Mouse (Mus musculus) hindbrain, embryonic 12.5 days (tissue): Measurements from ENCODE around the gene Stk25. TPM values are rescaled to one million over a fixed set of nuclear protein-coding genes. Genes with fewer than 3 reads are reported as not detected.

Experiments used
- ATAC-seq: fragments of 200-750 bp; cut with Nextera tagmentation; 2 replicates; pipeline ENCODE4 v1.8.0; 2017; ENCODE audit warnings: moderate TSS enrichment; ENCODE audit not compliant: low FRiP score
- H3K27ac ChIP-seq: fragments of 300-500 bp; sonication (generic); 2 replicates; pipeline ENCODE4 v1.5.1; 2016; ENCODE audit warnings: mild to moderate bottlenecking
- H3K27me3 ChIP-seq: fragments of 300-500 bp; sonication (generic); 2 replicates; pipeline ENCODE4 v1.6.1; 2016; ENCODE audit warnings: mild to moderate bottlenecking
- H3K36me3 ChIP-seq: fragments of 300-500 bp; sonication (generic); 2 replicates; pipeline ENCODE4 v1.6.1; 2016; ENCODE audit warnings: mild to moderate bottlenecking
- H3K4me1 ChIP-seq: fragments of 300-500 bp; sonication (generic); 2 replicates; pipeline ENCODE4 v1.6.1; 2016
- H3K4me2 ChIP-seq: fragments of 300-500 bp; sonication (generic); replicated peaks from 2 replicates; pipeline ENCODE4 v1.6.1; 2016; ENCODE audit warnings: mild to moderate bottlenecking
- H3K4me3 ChIP-seq: fragments of 300-500 bp; sonication (generic); 2 replicates; pipeline ENCODE4 v1.5.1; 2016; ENCODE audit warnings: mild to moderate bottlenecking
- H3K9ac ChIP-seq: fragments of 300-500 bp; sonication (generic); 2 replicates; pipeline ENCODE4 v1.6.1; 2016; ENCODE audit warnings: mild to moderate bottlenecking, moderate library complexity
- H3K9me3 ChIP-seq: fragments of 300-500 bp; sonication (generic); replicated peaks from 2 replicates; pipeline ENCODE4 v1.6.1; 2016; ENCODE audit warnings: mild to moderate bottlenecking
- WGBS: fragments of 180-500 bp; shearing (Covaris S2); methylation state at CpG from one replicate; pipeline ENCODE4 v1.1.7; 2016; 5-methylcytosine and 5-hydroxymethylcytosine counted together
- polyA plus RNA-seq: library from polyadenylated mRNA; unstranded; fragments of >200 nt; fragmentation: Nextera tagmentation; extraction: Ambion mirVana; gene quantifications from 2 replicates; pipeline ENCODE4 v1.2.1, GENCODE M21; 2016

The Stk25 gene
- polyA plus RNA-seq, 1 experiment from 2014 or later: 249 TPM

GRCm38 (mm10) chr1:93593960-93594359, 64.5 kb downstream of the Stk25 start:
- Histone ChIP-seq H3K9ac (no peak overlapping the region), H3K27me3 (no peaks in the 10 kb centered on the region), H3K36me3 (no peaks in the 10 kb centered on the region), H3K9me3 (no peaks in the 10 kb centered on the region; the same call in 1 of the 2 replicates), H3K4me2 (no peak overlapping the region), H3K27ac (no peak overlapping the region), H3K4me3 (no peak overlapping the region), H3K4me1 (no peaks in the 10 kb centered on the region)
- ATAC-seq: no peak

- H3K4me3 ChIP-seq: no peak overlapping the region
- no peak overlapping the region for H3K4me2 ChIP-seq
- no peaks in the 10 kb centered on the region for H3K4me1 ChIP-seq
- 70% methylated on average over 3 of the region's 3 CpGs for WGBS
- no peak for ATAC-seq
- no peak overlapping the region for H3K9ac ChIP-seq
- no peaks in the 10 kb centered on the region for H3K27me3 ChIP-seq
- H3K36me3 ChIP-seq: no peaks in the 10 kb centered on the region
- H3K27ac ChIP-seq: no peak overlapping the region
- no peaks in the 10 kb centered on the region for H3K9me3 ChIP-seq
Observed at GRCm38 (mm10) chr1:93588346-93588745, 70.1 kb downstream of the Stk25 start.

- Histone ChIP-seq H3K4me3 (no peak overlapping the region), H3K9ac (no peak overlapping the region), H3K4me1 (no peaks in the 10 kb centered on the region), H3K36me3 (peaks cover 15% of the 10 kb centered on the region), H3K9me3 (no peaks in the 10 kb centered on the region), H3K27me3 (no peaks in the 10 kb centered on the region), H3K4me2 (no peak overlapping the region), H3K27ac (no peak overlapping the region)
- WGBS: 97% methylated on average over 7 of the region's 7 CpGs
- no peak for ATAC-seq
Observed at GRCm38 (mm10) chr1:93581545-93581944, 76.9 kb downstream of the Stk25 start.

- 87% methylated on average over 4 of the region's 4 CpGs for WGBS
Observed at GRCm38 (mm10) chr1:93577861-93578260, 80.6 kb downstream of the Stk25 start.

GRCm38 (mm10) chr1:93577066-93577465, 81.4 kb downstream of the Stk25 start:
- H3K4me1 ChIP-seq: no peaks in the 10 kb centered on the region
- no peak overlapping the region for H3K4me2 ChIP-seq
- 81% methylated on average over 3 of the region's 3 CpGs for WGBS
- H3K9me3 ChIP-seq: no peaks in the 10 kb centered on the region
- H3K9ac ChIP-seq: no peak overlapping the region
- no peak overlapping the region for H3K27ac ChIP-seq
- H3K36me3 ChIP-seq: peaks cover 21% of the 10 kb centered on the region
- H3K4me3 ChIP-seq: no peak overlapping the region
- no peaks in the 10 kb centered on the region for H3K27me3 ChIP-seq
- ATAC-seq: no peak

More at GRCm38 (mm10) chr1:93577861-93578260, 80.6 kb downstream of the Stk25 start:
- no peak for ATAC-seq
- no peak overlapping the region for H3K9ac ChIP-seq
- H3K9me3 ChIP-seq: no peaks in the 10 kb centered on the region
- H3K4me1 ChIP-seq: no peaks in the 10 kb centered on the region
- H3K36me3 ChIP-seq: peaks cover 21% of the 10 kb centered on the region
- no peak overlapping the region for H3K4me2 ChIP-seq
- H3K27ac ChIP-seq: no peak overlapping the region
- H3K27me3 ChIP-seq: no peaks in the 10 kb centered on the region
- H3K4me3 ChIP-seq: no peak overlapping the region

Other genes starting within 250 kb of the Stk25 start
- gene Hdlbp, start 179.8 kb downstream of the Stk25 start, polyA plus RNA-seq: 111 and 123 TPM in 2 replicates
- gene Farp2, start 146.6 kb downstream of the Stk25 start, polyA plus RNA-seq: 6.1 and 6.6 TPM in 2 replicates
- 43.8 and 44.1 TPM in 2 replicates for gene Bok, start 27.0 kb upstream of the Stk25 start, polyA plus RNA-seq
- gene Atg4b, start 92.8 kb upstream of the Stk25 start, polyA plus RNA-seq: 106 and 110 TPM in 2 replicates
- 39.5 and 39.9 TPM in 2 replicates for gene Thap4, start 96.2 kb upstream of the Stk25 start, polyA plus RNA-seq
- gene Dtymk, start 143.3 kb upstream of the Stk25 start, polyA plus RNA-seq: 193 and 194 TPM in 2 replicates
- gene Ing5, start 145.3 kb upstream of the Stk25 start, polyA plus RNA-seq: 15.0 and 15.8 TPM in 2 replicates
- gene D2hgdh, start 166.2 kb upstream of the Stk25 start, polyA plus RNA-seq: 16.8 and 17.0 TPM in 2 replicates
- not detected in 2 replicates for gene Gal3st2, start 202.6 kb upstream of the Stk25 start, polyA plus RNA-seq